Mouse (Mus musculus) adrenal gland, postnatal 14 days (tissue): ENCODE results near the gene Mrgprf. TPM values are rescaled to one million over a fixed set of nuclear protein-coding genes. Genes with fewer than 3 reads are reported as not detected.

Experiments
- DNase-seq: peaks from one replicate; pipeline ENCODE4 v3.0.0; 2021; ENCODE audit warnings: mixed read lengths
- total RNA-seq: library from RNA; stranded (reverse); gene quantifications from 2 replicates; pipeline ENCODE4 v1.2.3, GENCODE M21; 2021

The Mrgprf gene
- total RNA-seq, 1 experiment from 2014 or later, result 2.0 TPM

- DNase-seq, result peak; percentile 29
Measured at GRCm38 (mm10) chr7:145299562-145300320, 887 bp upstream of the Mrgprf start.

- DNase-seq, result no peak
Measured at GRCm38 (mm10) chr7:145301008-145301340, 346 bp downstream of the Mrgprf start.

- no peak for DNase-seq
Measured at GRCm38 (mm10) chr7:145301341-145302005, 845 bp downstream of the Mrgprf start.

DNA sequence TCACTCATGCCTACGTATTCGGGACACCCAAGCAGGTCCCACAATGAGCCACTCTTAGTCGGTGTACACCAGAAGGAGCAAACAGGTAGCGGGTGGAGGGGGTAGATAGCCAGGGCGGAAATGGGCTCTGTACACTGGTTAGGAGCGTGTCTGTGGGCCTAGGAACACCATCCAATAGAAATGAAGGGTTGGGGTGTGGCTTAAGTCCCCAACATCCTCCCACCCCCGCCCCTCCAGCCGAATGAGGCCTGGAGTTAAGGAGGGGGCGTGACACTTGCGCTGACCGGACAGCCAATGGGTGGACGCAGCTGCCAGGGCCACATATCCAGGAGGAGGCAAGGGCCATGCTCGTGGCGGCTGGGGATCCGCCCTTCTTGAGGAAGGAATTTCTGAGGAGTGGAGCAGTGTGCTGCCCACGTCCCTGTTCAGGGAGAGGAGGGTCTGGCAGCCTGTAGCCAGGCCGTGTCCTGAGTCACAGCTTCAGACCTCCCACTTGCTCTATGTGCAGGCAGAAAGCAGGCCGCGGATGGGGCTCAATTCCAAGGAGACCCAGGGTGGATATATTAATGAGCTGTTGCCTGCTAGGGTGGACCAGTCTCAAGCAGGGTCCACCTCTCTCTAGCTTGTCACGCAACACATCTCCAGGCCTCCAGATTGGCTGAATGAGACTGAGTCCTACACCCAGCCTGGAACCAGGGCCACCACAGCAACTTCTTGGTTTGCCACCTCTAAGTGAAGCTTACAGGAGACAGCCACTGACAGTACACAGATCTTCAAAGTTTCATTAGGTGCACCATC, 2.1 kb downstream of the Mrgprf start:
- peak; percentile 72 for DNase-seq

- no peak for DNase-seq
Measured at GRCm38 (mm10) chr7:145304153-145304552, 3.5 kb downstream of the Mrgprf start.

DNA sequence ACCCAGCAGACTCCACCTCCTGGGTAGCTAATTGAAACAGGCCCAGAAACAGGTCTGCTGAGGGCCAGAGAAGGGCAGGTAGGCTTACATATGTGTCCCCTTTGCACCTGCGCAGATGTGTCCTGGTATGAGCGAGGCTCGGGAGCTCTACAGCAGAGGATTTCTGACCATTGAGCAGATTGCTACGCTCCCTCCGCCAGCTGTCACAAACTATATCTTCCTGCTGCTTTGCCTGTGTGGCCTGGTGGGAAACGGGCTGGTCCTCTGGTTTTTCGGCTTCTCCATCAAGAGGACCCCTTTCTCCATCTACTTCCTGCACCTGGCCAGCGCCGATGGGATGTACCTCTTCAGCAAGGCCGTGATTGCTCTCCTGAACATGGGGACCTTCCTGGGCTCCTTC, 7.0 kb downstream of the Mrgprf start:
- no peak for DNase-seq

GRCm38 (mm10) chr7:145308061-145308675, 7.5 kb downstream of the Mrgprf start:
- no peak for DNase-seq

GRCm38 (mm10) chr7:145308866-145309265, 8.2 kb downstream of the Mrgprf start:
- DNase-seq, result peak; percentile 83

DNA sequence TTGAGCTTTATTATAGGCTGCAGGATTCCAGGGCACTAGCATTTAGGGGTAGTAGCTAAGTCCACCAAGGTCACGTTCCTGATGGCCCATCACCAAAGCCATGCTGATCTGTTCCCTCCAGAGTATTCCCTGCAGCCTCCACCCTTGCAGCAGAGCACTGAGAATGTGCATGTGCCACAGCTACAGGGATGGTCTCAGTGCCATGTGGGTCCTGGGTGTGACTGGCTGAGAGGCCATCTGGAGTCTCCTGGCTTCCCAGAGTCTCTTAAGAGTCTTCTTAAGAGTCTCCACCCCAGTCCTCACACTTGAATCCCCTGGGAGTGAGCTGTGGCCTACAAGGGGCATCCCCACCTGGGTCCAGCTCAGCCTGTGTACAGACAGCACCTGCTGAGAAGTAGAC, 9.2 kb downstream of the Mrgprf start:
- no peak for DNase-seq

DNA sequence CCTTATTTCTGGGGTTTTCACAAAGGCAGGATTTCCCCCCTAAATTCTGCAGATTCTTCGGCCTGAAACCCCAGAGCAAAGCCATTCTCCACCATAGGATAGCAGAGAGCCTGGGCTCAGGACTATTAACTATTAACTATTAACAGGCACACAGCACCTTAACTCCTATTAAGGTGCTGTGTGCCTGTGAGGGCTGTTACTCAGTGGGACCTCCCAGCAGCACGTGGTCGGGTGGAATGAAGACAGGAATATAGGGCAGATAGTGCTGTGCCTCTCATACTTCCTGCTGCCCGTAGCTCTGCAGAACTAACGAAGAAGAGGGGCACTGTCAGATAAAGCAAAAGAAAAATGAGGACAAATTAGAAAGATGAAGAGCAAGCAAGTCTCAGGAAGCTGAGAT, 9.9 kb downstream of the Mrgprf start:
- no peak for DNase-seq

DNA sequence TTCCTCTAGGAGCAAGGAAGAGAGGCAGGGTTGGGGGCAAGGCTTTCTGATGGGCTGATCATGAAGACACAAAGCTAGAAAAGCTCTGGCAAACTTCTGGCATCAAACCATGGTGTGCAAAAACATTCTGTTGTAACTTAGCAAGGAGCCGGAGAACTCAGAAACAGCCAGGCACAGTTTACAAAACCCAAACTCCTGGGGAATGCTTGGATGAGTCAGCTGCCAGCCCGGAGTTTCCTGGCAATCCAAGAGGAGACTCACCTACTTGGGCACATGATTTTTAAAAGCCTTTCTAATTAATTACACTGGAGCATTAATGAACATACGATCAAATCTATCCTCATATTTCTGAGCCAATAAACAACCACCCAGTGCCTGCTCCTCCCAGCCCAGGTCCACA, 11.5 kb downstream of the Mrgprf start:
- DNase-seq, result peak; percentile 37

DNA sequence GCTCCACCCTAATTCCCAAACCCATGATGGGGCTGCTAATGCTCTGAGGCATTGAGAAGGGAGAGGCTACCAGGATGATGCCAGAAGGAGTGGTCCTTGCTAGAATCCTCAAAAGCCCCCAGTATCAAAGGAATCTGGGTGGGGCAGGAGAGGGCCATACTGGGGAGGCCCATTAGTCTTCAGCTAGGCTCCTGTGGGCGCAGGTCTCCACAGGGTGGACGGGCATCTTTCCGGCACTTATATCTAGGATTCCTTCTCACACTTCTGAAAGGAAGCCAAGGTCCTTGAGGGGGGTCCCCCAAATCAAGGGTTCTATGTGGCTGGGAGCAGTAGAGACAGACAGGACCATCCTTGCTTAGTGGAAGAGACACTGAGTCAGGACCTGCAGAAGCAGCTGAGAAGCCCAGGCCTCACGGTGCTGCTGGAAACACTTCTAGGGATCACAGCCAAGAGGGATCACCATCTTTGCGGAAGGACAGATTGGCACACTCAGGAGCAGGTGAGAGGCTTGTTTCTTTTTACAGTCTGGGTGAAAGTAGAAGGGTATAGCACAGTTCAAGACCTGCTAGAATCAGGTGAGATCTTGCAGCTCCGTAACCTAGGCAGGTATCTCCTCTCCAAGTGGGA, 14.3 kb downstream of the Mrgprf start, which contains the start of gene Mrgprd:
Gene Mrgprd, plus strand, starts transcription at position 51 of the 627 bp plus-strand sequence.
- DNase-seq, result no peak

DNA sequence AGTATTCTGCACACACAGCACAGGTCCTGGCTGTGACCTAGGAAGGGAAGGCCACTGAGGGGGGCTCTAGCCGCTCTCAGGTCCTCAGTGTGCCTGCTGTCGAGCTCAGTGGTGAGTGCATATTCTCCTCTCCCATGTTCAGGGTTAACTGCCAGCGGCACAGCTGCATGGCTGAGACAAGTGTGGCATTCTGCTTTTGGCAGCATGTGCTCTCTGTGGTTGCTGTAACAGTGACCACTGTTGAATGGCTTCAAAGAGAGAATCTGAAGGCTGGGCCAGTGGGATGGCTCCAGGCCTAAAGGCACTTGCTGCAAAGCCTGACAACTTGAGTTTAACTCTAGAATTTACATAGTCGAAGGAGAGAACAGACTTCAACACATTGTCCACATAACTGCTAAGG, 16.9 kb downstream of the Mrgprf start:
- no peak for DNase-seq

GRCm38 (mm10) chr7:145319481-145319880, 18.9 kb downstream of the Mrgprf start:
- no peak for DNase-seq

- DNase-seq, result no peak
Measured at GRCm38 (mm10) chr7:145323607-145324006, 23.0 kb downstream of the Mrgprf start.

- no peak for DNase-seq
Measured at GRCm38 (mm10) chr7:145325697-145326096, 25.1 kb downstream of the Mrgprf start.

- no peak for DNase-seq
Measured at GRCm38 (mm10) chr7:145329982-145330381, 29.4 kb downstream of the Mrgprf start.

GRCm38 (mm10) chr7:145330641-145331040, 30.0 kb downstream of the Mrgprf start:
- DNase-seq, result no peak

- no peak for DNase-seq
Measured at GRCm38 (mm10) chr7:145332376-145333041, 31.9 kb downstream of the Mrgprf start.

DNA sequence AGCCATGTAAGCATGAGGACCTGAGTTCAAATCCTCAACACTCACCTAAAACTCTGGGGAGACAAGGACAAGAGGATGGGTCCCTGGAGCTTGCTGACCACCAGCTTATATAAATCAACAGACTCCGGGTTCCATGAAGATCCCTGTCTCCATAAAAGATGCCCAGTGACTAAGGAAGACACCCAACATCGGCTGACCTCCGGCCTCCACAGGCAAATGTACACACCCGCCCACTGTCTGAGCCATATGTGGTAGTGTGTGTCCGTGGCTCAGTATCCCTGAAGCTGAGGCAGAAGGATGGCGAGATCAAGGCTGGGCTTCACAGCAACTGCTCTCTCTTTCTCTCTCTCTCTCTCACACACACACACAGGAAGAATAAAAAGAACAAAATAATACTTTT, 33.3 kb downstream of the Mrgprf start:
- no peak for DNase-seq

DNA sequence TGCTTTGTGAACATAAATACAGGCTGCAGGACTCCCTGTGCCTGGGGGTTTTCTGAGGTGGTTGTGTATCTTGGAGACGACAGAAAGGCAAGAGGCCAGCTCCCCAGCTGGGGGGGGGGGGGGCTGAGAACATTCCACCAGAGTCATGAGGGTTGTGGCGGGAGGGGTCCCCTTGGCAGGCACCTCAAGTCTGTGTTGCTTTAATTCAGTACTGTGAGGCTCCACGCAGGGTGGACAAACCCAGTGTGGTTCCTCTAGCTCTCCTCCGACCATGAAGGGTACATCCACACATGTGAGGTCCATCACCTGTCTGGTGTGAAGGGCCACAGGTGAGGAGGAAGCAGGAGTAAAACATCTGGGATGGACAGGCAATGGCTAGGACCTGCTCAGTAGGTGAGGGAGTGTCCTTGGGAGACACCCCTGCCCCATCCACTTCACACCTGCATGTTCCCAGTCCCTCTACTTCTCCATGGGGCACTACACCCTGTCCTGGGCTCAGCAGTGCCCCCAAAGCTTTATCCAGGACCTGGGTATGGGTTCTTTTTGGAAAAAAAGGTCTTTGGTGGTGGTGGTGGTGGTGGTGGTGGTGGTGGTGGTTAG, 33.9 kb downstream of the Mrgprf start:
- no peak for DNase-seq
